Mouse (Mus musculus) midbrain, embryonic 13.5 days (tissue): ENCODE measurements around the gene Gli2. TPM values are rescaled to one million over a fixed set of nuclear protein-coding genes. Genes with fewer than 3 reads are reported as not detected.

Experiments used
- ATAC-seq: fragments of 200-750 bp; cut with Nextera tagmentation; 2 replicates; pipeline ENCODE4 v1.8.0; 2017; ENCODE audit warnings: mild to moderate bottlenecking, moderate TSS enrichment, moderate library complexity
- H3K27ac ChIP-seq: fragments of 300-500 bp; sonication (generic); 2 replicates; pipeline ENCODE4 v1.5.1; 2015; ENCODE audit warnings: inconsistent platforms, mild to moderate bottlenecking, moderate library complexity
- H3K27me3 ChIP-seq: fragments of 300-500 bp; sonication (generic); 2 replicates; pipeline ENCODE4 v1.6.1; 2015; ENCODE audit warnings: mild to moderate bottlenecking, inconsistent platforms
- H3K36me3 ChIP-seq: fragments of 300-500 bp; sonication (generic); 2 replicates; pipeline ENCODE4 v1.6.1; 2015; ENCODE audit warnings: mild to moderate bottlenecking, inconsistent platforms
- H3K4me1 ChIP-seq: fragments of 300-500 bp; sonication (generic); replicated peaks from 2 replicates; pipeline ENCODE4 v1.6.1; 2015; ENCODE audit warnings: inconsistent platforms
- H3K4me2 ChIP-seq: fragments of 300-500 bp; sonication (generic); replicated peaks from 2 replicates; pipeline ENCODE4 v1.6.1; 2015; ENCODE audit warnings: moderate library complexity, mild to moderate bottlenecking, inconsistent platforms
- H3K4me3 ChIP-seq: fragments of 300-500 bp; sonication (generic); replicated peaks from 2 replicates; pipeline ENCODE4 v1.5.1; 2015; ENCODE audit warnings: mild to moderate bottlenecking, inconsistent platforms
- H3K9ac ChIP-seq: fragments of 300-500 bp; sonication (generic); replicated peaks from 2 replicates; pipeline ENCODE4 v1.6.1; 2015; ENCODE audit warnings: mild to moderate bottlenecking, inconsistent platforms
- H3K9me3 ChIP-seq: fragments of 300-500 bp; sonication (generic); 2 replicates; pipeline ENCODE4 v1.6.1; 2016; ENCODE audit warnings: mild to moderate bottlenecking, inconsistent platforms
- WGBS: fragments of 180-500 bp; shearing (Covaris S2); methylation state at CpG from one replicate; pipeline ENCODE4 v1.1.7; 2015; 5-methylcytosine and 5-hydroxymethylcytosine counted together
- polyA plus RNA-seq: library from polyadenylated mRNA; unstranded; fragments of >200 nt; fragmentation: Nextera tagmentation; extraction: Ambion mirVana; gene quantifications from 2 replicates; pipeline ENCODE4 v1.2.1, GENCODE M21; 2015

Gli2 gene
- polyA plus RNA-seq, 1 experiment from 2014 or later, result 3.9 TPM

GRCm38 (mm10) chr1:118875227-118875626, 178.2 kb downstream of the Gli2 start:
- no peak for ATAC-seq
- no peaks in the 10 kb centered on the region for H3K9me3 ChIP-seq
- H3K4me1 ChIP-seq, result no peaks in the 10 kb centered on the region
- WGBS, result 91% methylated on average over 9 of the region's 9 CpGs
- no peaks in the 10 kb centered on the region for H3K27me3 ChIP-seq
- H3K27ac ChIP-seq, result no peak overlapping the region
- no peaks in the 10 kb centered on the region for H3K36me3 ChIP-seq
- H3K4me3 ChIP-seq, result no peak overlapping the region
- no peak overlapping the region for H3K4me2 ChIP-seq
- no peak overlapping the region for H3K9ac ChIP-seq

GRCm38 (mm10) chr1:118873559-118873958, 179.9 kb downstream of the Gli2 start:
- Histone ChIP-seq H3K27ac (no peak overlapping the region), H3K9me3 (no peaks in the 10 kb centered on the region), H3K4me1 (no peaks in the 10 kb centered on the region), H3K9ac (no peak overlapping the region), H3K4me3 (no peak overlapping the region), H3K4me2 (no peak overlapping the region), H3K27me3 (no peaks in the 10 kb centered on the region), H3K36me3 (no peaks in the 10 kb centered on the region)
- WGBS, result 84% methylated on average over 7 of the region's 7 CpGs
- no peak for ATAC-seq

GRCm38 (mm10) chr1:118864735-118865134, 188.7 kb downstream of the Gli2 start:
- Histone ChIP-seq H3K4me1 (no peaks in the 10 kb centered on the region), H3K27ac (no peak overlapping the region), H3K4me3 (no peak overlapping the region), H3K4me2 (no peak overlapping the region), H3K9me3 (no peaks in the 10 kb centered on the region), H3K27me3 (no peaks in the 10 kb centered on the region), H3K9ac (no peak overlapping the region), H3K36me3 (peaks cover 20% of the 10 kb centered on the region)
- ATAC-seq, result no peak
- 86% methylated on average over 9 of the region's 9 CpGs for WGBS

GRCm38 (mm10) chr1:118864031-118864430, 189.4 kb downstream of the Gli2 start:
- Histone ChIP-seq H3K27ac (no peak overlapping the region), H3K27me3 (no peaks in the 10 kb centered on the region), H3K9me3 (no peaks in the 10 kb centered on the region), H3K4me3 (no peak overlapping the region), H3K4me1 (no peaks in the 10 kb centered on the region), H3K9ac (no peak overlapping the region), H3K4me2 (no peak overlapping the region), H3K36me3 (peaks cover 20% of the 10 kb centered on the region)
- no peak for ATAC-seq
- WGBS, result 69% methylated on average over 5 of the region's 5 CpGs

- H3K36me3 ChIP-seq, result peaks cover 20% of the 10 kb centered on the region
Observed at GRCm38 (mm10) chr1:118858101-118858500, 195.3 kb downstream of the Gli2 start.

GRCm38 (mm10) chr1:118830658-118831057, 222.8 kb downstream of the Gli2 start:
- H3K27ac ChIP-seq, result no peak overlapping the region
- H3K4me2 ChIP-seq, result no peak overlapping the region
- no peak overlapping the region for H3K4me3 ChIP-seq
- peaks cover 14% of the 10 kb centered on the region for H3K36me3 ChIP-seq
- no peak overlapping the region for H3K9ac ChIP-seq
- no peaks in the 10 kb centered on the region for H3K9me3 ChIP-seq
- H3K27me3 ChIP-seq, result no peaks in the 10 kb centered on the region
- 82% methylated on average over 5 of the region's 5 CpGs for WGBS
- no peaks in the 10 kb centered on the region for H3K4me1 ChIP-seq
- no peak for ATAC-seq

More at GRCm38 (mm10) chr1:118858101-118858500, 195.3 kb downstream of the Gli2 start:
- H3K27ac ChIP-seq, result no peak overlapping the region
- WGBS, result 81% methylated on average over 9 of the region's 9 CpGs
- no peak overlapping the region for H3K9ac ChIP-seq
- ATAC-seq, result no peak
- H3K9me3 ChIP-seq, result no peaks in the 10 kb centered on the region
- no peak overlapping the region for H3K4me2 ChIP-seq
- no peaks in the 10 kb centered on the region for H3K4me1 ChIP-seq
- no peak overlapping the region for H3K4me3 ChIP-seq
- H3K27me3 ChIP-seq, result no peaks in the 10 kb centered on the region

GRCm38 (mm10) chr1:118826614-118827013, 226.8 kb downstream of the Gli2 start:
- H3K27ac ChIP-seq, result no peak overlapping the region
- H3K9ac ChIP-seq, result no peak overlapping the region
- no peak overlapping the region for H3K4me3 ChIP-seq
- 89% methylated on average over 11 of the region's 11 CpGs for WGBS
- no peaks in the 10 kb centered on the region for H3K27me3 ChIP-seq
- ATAC-seq, result no peak
- H3K36me3 ChIP-seq, result no peaks in the 10 kb centered on the region
- H3K9me3 ChIP-seq, result no peaks in the 10 kb centered on the region
- H3K4me1 ChIP-seq, result no peaks in the 10 kb centered on the region
- H3K4me2 ChIP-seq, result no peak overlapping the region

GRCm38 (mm10) chr1:118825467-118826219, 227.8 kb downstream of the Gli2 start:
- H3K27me3 ChIP-seq, result no peaks in the 10 kb centered on the region
- H3K9ac ChIP-seq, result no peak overlapping the region
- H3K4me1 ChIP-seq, result no peaks in the 10 kb centered on the region
- H3K4me3 ChIP-seq, result no peak overlapping the region
- ATAC-seq, result 0 out of 2 replicates have a peak, but pooled peaks have one; percentile 37
- no peak overlapping the region for H3K4me2 ChIP-seq
- H3K27ac ChIP-seq, result no peak overlapping the region
- no peaks in the 10 kb centered on the region for H3K36me3 ChIP-seq
- 76% methylated on average over 31 of the region's 31 CpGs for WGBS
- no peaks in the 10 kb centered on the region for H3K9me3 ChIP-seq

- no peak overlapping the region for H3K4me2 ChIP-seq
- 95% methylated on average over 3 of the region's 3 CpGs for WGBS
- H3K27ac ChIP-seq, result no peak overlapping the region
- H3K9ac ChIP-seq, result no peak overlapping the region
- 0 out of 2 replicates have a peak, but pooled peaks have one; percentile 20 for ATAC-seq
- H3K27me3 ChIP-seq, result no peaks in the 10 kb centered on the region
- no peaks in the 10 kb centered on the region for H3K4me1 ChIP-seq
- H3K9me3 ChIP-seq, result no peaks in the 10 kb centered on the region
- no peak overlapping the region for H3K4me3 ChIP-seq
- no peaks in the 10 kb centered on the region for H3K36me3 ChIP-seq
Observed at GRCm38 (mm10) chr1:118825035-118825434, 228.4 kb downstream of the Gli2 start.

GRCm38 (mm10) chr1:118822258-118822657, 231.2 kb downstream of the Gli2 start:
- no peaks in the 10 kb centered on the region for H3K9me3 ChIP-seq
- H3K27ac ChIP-seq, result no peak overlapping the region
- H3K27me3 ChIP-seq, result no peaks in the 10 kb centered on the region
- H3K4me3 ChIP-seq, result no peak overlapping the region
- H3K4me2 ChIP-seq, result no peak overlapping the region
- H3K36me3 ChIP-seq, result no peaks in the 10 kb centered on the region
- H3K9ac ChIP-seq, result no peak overlapping the region
- no peaks in the 10 kb centered on the region for H3K4me1 ChIP-seq
- no peak for ATAC-seq
- WGBS, result 100% methylated on average over 2 of the region's 2 CpGs

- H3K4me2 ChIP-seq, result no peak overlapping the region
- no peaks in the 10 kb centered on the region for H3K4me1 ChIP-seq
- no peak overlapping the region for H3K4me3 ChIP-seq
- no peak overlapping the region for H3K27ac ChIP-seq
- H3K9me3 ChIP-seq, result peaks cover 3% of the 10 kb centered on the region; the same call in 1 of the 2 replicates
- no peak for ATAC-seq
- H3K36me3 ChIP-seq, result no peaks in the 10 kb centered on the region
- H3K9ac ChIP-seq, result no peak overlapping the region
- H3K27me3 ChIP-seq, result no peaks in the 10 kb centered on the region
- WGBS, result 92% methylated on average over 2 of the region's 2 CpGs
Observed at GRCm38 (mm10) chr1:118815015-118815414, 238.4 kb downstream of the Gli2 start.

- no peak overlapping the region for H3K4me3 ChIP-seq
- H3K36me3 ChIP-seq, result no peaks in the 10 kb centered on the region
- H3K27ac ChIP-seq, result no peak overlapping the region
- 83% methylated on average over 4 of the region's 4 CpGs for WGBS
- H3K9ac ChIP-seq, result no peak overlapping the region
- 0 out of 2 replicates have a peak, but pooled peaks cover 2% of the 10 kb centered on the region for H3K27me3 ChIP-seq
- ATAC-seq, result no peak
- peaks cover 3% of the 10 kb centered on the region; the same call in 1 of the 2 replicates for H3K9me3 ChIP-seq
- no peak overlapping the region for H3K4me2 ChIP-seq
- no peaks in the 10 kb centered on the region for H3K4me1 ChIP-seq
Observed at GRCm38 (mm10) chr1:118810336-118810735, 243.1 kb downstream of the Gli2 start.

- 0 out of 2 replicates have a peak, but pooled peaks cover 2% of the 10 kb centered on the region for H3K27me3 ChIP-seq
- no peak overlapping the region for H3K9ac ChIP-seq
- H3K4me1 ChIP-seq, result no peaks in the 10 kb centered on the region
- ATAC-seq, result no peak
- no peak overlapping the region for H3K27ac ChIP-seq
- WGBS, result 85% methylated on average over 3 of the region's 3 CpGs
- no peaks in the 10 kb centered on the region for H3K9me3 ChIP-seq
- H3K36me3 ChIP-seq, result no peaks in the 10 kb centered on the region
- H3K4me2 ChIP-seq, result no peak overlapping the region
- no peak overlapping the region for H3K4me3 ChIP-seq
Observed at GRCm38 (mm10) chr1:118806727-118807126, 246.7 kb downstream of the Gli2 start.
